In the genomic region with DNA sequence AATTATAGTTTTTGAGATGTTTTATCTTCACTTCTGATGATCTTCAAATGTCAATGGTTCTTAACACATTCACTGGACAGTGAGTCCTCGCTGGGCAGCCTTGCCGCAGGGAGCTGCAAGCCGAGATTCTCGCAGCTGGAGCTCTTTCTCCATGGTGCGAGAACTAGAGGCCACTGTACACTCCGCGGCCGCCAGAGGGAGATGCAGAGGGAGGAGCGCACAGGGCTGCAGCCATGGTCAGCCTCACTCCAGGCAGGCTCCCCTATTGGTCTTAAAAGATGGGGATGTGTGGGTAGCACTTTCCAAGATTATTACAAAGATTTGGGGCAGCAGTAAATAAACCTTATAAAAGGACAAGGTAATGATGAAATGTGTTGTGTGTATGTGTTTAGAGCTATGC, we compare ENCODE assay signal across 14 mouse cellular contexts. TPM values are rescaled to one million over a fixed set of nuclear protein-coding genes. Genes with fewer than 3 reads are reported as not detected.
DNase-seq lines count a peak whose midpoint lies in the region; ATAC-seq and TF ChIP-seq lines count a peak whose summit lies in the region.
"Had no signal": no experiment of that assay in that cellular context is flagged by ENCODE, and none has a peak within 500 bp of the region (broad histone marks: within the 10 kb centered on the region; RNA-seq: fewer than 3 reads in every experiment).

No protein-coding gene starts in this region.

- intact Hi-C loops in left cerebral cortex, postnatal 14 days (cut with DNase I), result no loop called here

- H3K9ac ChIP-seq in forebrain, postnatal 0 days, result no peak overlapping the region
- H3K9ac ChIP-seq in forebrain, embryonic 15.5 days (replicated peaks), result no peak overlapping the region
- H3K9ac ChIP-seq in lung, postnatal 0 days (replicated peaks; ENCODE audit: low read depth), result no peak overlapping the region
- H3K9ac ChIP-seq: hindbrain, embryonic 13.5 days had no signal

- no peaks in the 10 kb centered on the region for H3K4me1 ChIP-seq in forebrain, postnatal 0 days (ENCODE audit: insufficient read depth)
- no peaks in the 10 kb centered on the region for H3K4me1 ChIP-seq in forebrain, embryonic 15.5 days
- H3K4me1 ChIP-seq in lung, postnatal 0 days (ENCODE audit: insufficient read depth, low read depth, low read length), result no peaks in the 10 kb centered on the region
- no peaks in the 10 kb centered on the region for H3K4me1 ChIP-seq in lung, adult 2 months (ENCODE audit: control insufficient read depth, insufficient read depth, low read length)
- no peaks in the 10 kb centered on the region for H3K4me1 ChIP-seq in limb, embryonic 10.5 days
- H3K4me1 ChIP-seq: hindbrain, embryonic 13.5 days had no signal

- ATAC-seq in forebrain, postnatal 0 days, result no peak
- no peak for ATAC-seq in forebrain, embryonic 15.5 days (replicated peaks)
- no peak for ATAC-seq in lung, postnatal 0 days
- no peak for ATAC-seq in Patski
- ATAC-seq: CD4-positive, CD25-positive, alpha-beta regulatory T cell, adult 4 months had no signal

- no peaks in the 10 kb centered on the region for H3K36me3 ChIP-seq in forebrain, postnatal 0 days (ENCODE audit: insufficient read depth)
- H3K36me3 ChIP-seq in forebrain, embryonic 15.5 days, result no peaks in the 10 kb centered on the region
- H3K36me3 ChIP-seq in lung, postnatal 0 days (ENCODE audit: insufficient read depth, low read length), result no peaks in the 10 kb centered on the region
- no peaks in the 10 kb centered on the region for H3K36me3 ChIP-seq in limb, embryonic 10.5 days
- H3K36me3 ChIP-seq: hindbrain, embryonic 13.5 days had no signal

- CTCF ChIA-PET in Patski (lab: Charles Lee), result no interaction called here

- WGBS in forebrain, postnatal 0 days, result 12% methylated on average over 9 of the region's 9 CpGs
- 18% methylated on average over 9 of the region's 9 CpGs for WGBS in forebrain, embryonic 15.5 days
- WGBS in lung, postnatal 0 days, result 21% methylated on average over 9 of the region's 9 CpGs
- WGBS in lung, adult 2 months, result 23% methylated on average over 9 of the region's 9 CpGs
- 23% methylated on average over 9 of the region's 9 CpGs for WGBS in limb, embryonic 10.5 days

- H3K4me3 ChIP-seq in forebrain, postnatal 0 days (ENCODE audit: low read depth, low read length), result no peak overlapping the region
- no peak overlapping the region for H3K4me3 ChIP-seq in forebrain, embryonic 15.5 days
- H3K4me3 ChIP-seq in lung, postnatal 0 days (ENCODE audit: low read depth, low read length), result no peak overlapping the region
- no peak overlapping the region for H3K4me3 ChIP-seq in lung, adult 2 months (replicated peaks; ENCODE audit: extremely low read depth, low read depth, low read length)
- H3K4me3 ChIP-seq in limb, embryonic 10.5 days, result no peak overlapping the region
- H3K4me3 ChIP-seq: hindbrain, embryonic 13.5 days had no signal

- no peaks in the 10 kb centered on the region for H3K9me3 ChIP-seq in forebrain, postnatal 0 days (ENCODE audit: low read length)
- H3K9me3 ChIP-seq in forebrain, embryonic 15.5 days, result no peaks in the 10 kb centered on the region
- H3K9me3 ChIP-seq in lung, postnatal 0 days (ENCODE audit: low read length), result no peaks in the 10 kb centered on the region
- no peaks in the 10 kb centered on the region for H3K9me3 ChIP-seq in limb, embryonic 10.5 days (replicated peaks)
- H3K9me3 ChIP-seq: hindbrain, embryonic 13.5 days had no signal

- no peak for TF ChIP-seq EP300 in lung, postnatal 0 days (IDR thresholded peaks at IDR 0.05)

- no peak overlapping the region for H3K27ac ChIP-seq in forebrain, postnatal 0 days (ENCODE audit: low read depth, low read length)
- no peak overlapping the region for H3K27ac ChIP-seq in forebrain, embryonic 15.5 days (replicated peaks)
- H3K27ac ChIP-seq in lung, postnatal 0 days (ENCODE audit: low read length), result no peak overlapping the region
- no peak overlapping the region for H3K27ac ChIP-seq in limb, embryonic 10.5 days
- H3K27ac ChIP-seq: hindbrain, embryonic 13.5 days had no signal

- H3K4me2 ChIP-seq in forebrain, postnatal 0 days (ENCODE audit: low read depth), result no peak overlapping the region
- no peak overlapping the region for H3K4me2 ChIP-seq in forebrain, embryonic 15.5 days (replicated peaks)
- no peak overlapping the region for H3K4me2 ChIP-seq in lung, postnatal 0 days (replicated peaks; ENCODE audit: low read depth, low read length)
- H3K4me2 ChIP-seq: hindbrain, embryonic 13.5 days had no signal

- no peaks in the 10 kb centered on the region for H3K27me3 ChIP-seq in forebrain, postnatal 0 days (ENCODE audit: insufficient read depth, low read length)
- H3K27me3 ChIP-seq in forebrain, embryonic 15.5 days, result no peaks in the 10 kb centered on the region
- no peaks in the 10 kb centered on the region for H3K27me3 ChIP-seq in lung, postnatal 0 days (replicated peaks; ENCODE audit: insufficient read depth, low read length)
- no peaks in the 10 kb centered on the region for H3K27me3 ChIP-seq in Patski
- no peaks in the 10 kb centered on the region for H3K27me3 ChIP-seq in limb, embryonic 10.5 days (ENCODE audit: low read depth, poor library complexity, severe bottlenecking)
- H3K27me3 ChIP-seq: hindbrain, embryonic 13.5 days had no signal

- POLR2A ChIA-PET in Patski (lab: Charles Lee), result no interaction called here

- in situ Hi-C loops in Patski (cut with MboI; ENCODE audit: low pct_unique_long_range_greater_than_20kb), result no loop called here

- peak; percentile 39 for TF ChIP-seq CTCF in forebrain, postnatal 0 days (IDR thresholded peaks at IDR 0.05; ENCODE audit: low read depth)
- peak; percentile 31 for TF ChIP-seq CTCF in lung, postnatal 0 days (IDR thresholded peaks at IDR 0.05)
- TF ChIP-seq CTCF in lung, adult 2 months (IDR thresholded peaks at IDR 0.05; ENCODE audit: insufficient read depth, low read length), result no peak
- TF ChIP-seq CTCF in Patski (IDR thresholded peaks at IDR 0.05), result peak; percentile 19

- no peak for TF ChIP-seq POLR2A in lung, adult 2 months (IDR thresholded peaks at IDR 0.05; ENCODE audit: borderline replicate concordance, extremely low read depth, low read depth, low read length)

- DNase-seq in forebrain, postnatal 0 days, result no peak
- DNase-seq in lung, postnatal 0 days (ENCODE audit: low spot score), result no peak
- DNase-seq in lung, adult 2 months, result no peak
- no peak for DNase-seq in Patski (ENCODE audit: low read depth, low spot score)
- peak; percentile 46 for DNase-seq in limb, embryonic 10.5 days (ENCODE audit: low spot score)
- DNase-seq in left cerebral cortex, postnatal 14 days (ENCODE audit: low spot score in 2 of 2), result no peak
- DNase-seq in gastrocnemius, adult 8-10 months (ENCODE audit: low spot score in 2 of 2), result no peak
- DNase-seq: adrenal gland, postnatal 36 days had no signal

RNA-seq across cellular contexts. Expression of a gene that starts 20.6 kb away (rescaled TPM):
- total RNA-seq in forebrain, postnatal 0 days (2014; rRNA removed), result not detected in 2 replicates
- polyA plus RNA-seq in forebrain, postnatal 0 days (2015; fragmentation: Nextera tagmentation; extraction: Ambion mirVana), result not detected in 2 replicates
- polyA plus RNA-seq in forebrain, embryonic 15.5 days (2015; fragmentation: Nextera tagmentation; extraction: Ambion mirVana), result not detected in 2 replicates
- polyA plus RNA-seq in lung, postnatal 0 days (2015; fragmentation: Nextera tagmentation; extraction: Ambion mirVana), result not detected in 2 replicates
- not detected in 2 replicates for polyA plus RNA-seq in lung, adult 2 months (2012; rRNA removed)
- not detected for polyA plus RNA-seq in Patski (2021)
- polyA plus RNA-seq in limb, embryonic 10.5 days (2016; fragmentation: Nextera tagmentation; extraction: Ambion mirVana), result not detected in 2 replicates
- total RNA-seq in left cerebral cortex, postnatal 14 days (2021), result not detected
- total RNA-seq in gastrocnemius, adult 8-10 months (2022), result not detected
- total RNA-seq: adrenal gland, postnatal 36 days; gastrocnemius, adult 18-20 months; left cerebral cortex, postnatal 10 days had no signal
- polyA plus RNA-seq: CD4-positive, CD25-positive, alpha-beta regulatory T cell, adult 4 months; cortical plate, adult 2 months; hindbrain, embryonic 13.5 days had no signal

RNA-seq across cellular contexts. Expression of a gene that starts 27.5 kb away (rescaled TPM):
- not detected in 2 replicates for total RNA-seq in forebrain, postnatal 0 days (2014; rRNA removed)
- not detected in 2 replicates for polyA plus RNA-seq in forebrain, postnatal 0 days (2015; fragmentation: Nextera tagmentation; extraction: Ambion mirVana)
- not detected in 2 replicates for polyA plus RNA-seq in forebrain, embryonic 15.5 days (2015; fragmentation: Nextera tagmentation; extraction: Ambion mirVana)
- polyA plus RNA-seq in lung, postnatal 0 days (2015; fragmentation: Nextera tagmentation; extraction: Ambion mirVana), result not detected in 2 replicates
- polyA plus RNA-seq in lung, adult 2 months (2012; rRNA removed), result not detected in 2 replicates
- not detected for polyA plus RNA-seq in Patski (2021)
- not detected in 2 replicates for polyA plus RNA-seq in limb, embryonic 10.5 days (2016; fragmentation: Nextera tagmentation; extraction: Ambion mirVana)
- total RNA-seq in left cerebral cortex, postnatal 14 days (2021), result not detected
- total RNA-seq in gastrocnemius, adult 8-10 months (2022), result not detected
- total RNA-seq: adrenal gland, postnatal 36 days; gastrocnemius, adult 18-20 months; left cerebral cortex, postnatal 10 days had no signal
- polyA plus RNA-seq: CD4-positive, CD25-positive, alpha-beta regulatory T cell, adult 4 months; cortical plate, adult 2 months; hindbrain, embryonic 13.5 days had no signal

RNA-seq across cellular contexts. Expression of a gene that starts 55.6 kb away (rescaled TPM):
- not detected in 2 replicates for total RNA-seq in forebrain, postnatal 0 days (2014; rRNA removed)
- not detected in 2 replicates for polyA plus RNA-seq in forebrain, postnatal 0 days (2015; fragmentation: Nextera tagmentation; extraction: Ambion mirVana)
- not detected in 2 replicates for polyA plus RNA-seq in forebrain, embryonic 15.5 days (2015; fragmentation: Nextera tagmentation; extraction: Ambion mirVana)
- polyA plus RNA-seq in lung, postnatal 0 days (2015; fragmentation: Nextera tagmentation; extraction: Ambion mirVana), result not detected in 2 replicates
- not detected in 2 replicates for polyA plus RNA-seq in lung, adult 2 months (2012; rRNA removed)
- not detected for polyA plus RNA-seq in Patski (2021)
- polyA plus RNA-seq in limb, embryonic 10.5 days (2016; fragmentation: Nextera tagmentation; extraction: Ambion mirVana), result not detected in 2 replicates
- total RNA-seq in left cerebral cortex, postnatal 14 days (2021), result not detected
- not detected for total RNA-seq in gastrocnemius, adult 8-10 months (2022)
- total RNA-seq: adrenal gland, postnatal 36 days; gastrocnemius, adult 18-20 months; left cerebral cortex, postnatal 10 days had no signal
- polyA plus RNA-seq: CD4-positive, CD25-positive, alpha-beta regulatory T cell, adult 4 months; cortical plate, adult 2 months; hindbrain, embryonic 13.5 days had no signal
